23 mouse cellular contexts compared by ENCODE assay signal in the genomic region with DNA sequence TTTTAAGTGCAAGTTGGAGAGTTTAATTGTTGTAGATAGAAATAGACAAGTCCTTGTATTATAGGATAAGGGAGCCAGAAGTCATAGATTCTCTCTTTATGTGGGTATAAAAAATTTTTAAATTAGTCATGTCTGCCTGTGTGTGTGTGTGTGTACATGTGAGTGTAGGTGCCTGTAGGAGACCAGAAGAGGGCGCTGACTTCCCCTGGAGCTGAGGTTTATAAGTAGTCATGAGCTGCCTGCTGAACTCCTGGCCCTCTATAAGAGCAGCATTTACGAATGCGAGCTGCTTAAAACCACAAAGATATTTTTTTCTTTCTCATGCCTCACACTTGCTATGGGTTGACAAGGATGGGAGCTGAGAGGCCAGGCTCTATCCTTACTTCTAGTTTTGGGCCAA.
"Had no signal": no experiment of that assay in that cellular context is flagged by ENCODE, and none has a peak within 500 bp of the region (broad histone marks: within the 10 kb centered on the region; RNA-seq: fewer than 3 reads in every experiment).

No protein-coding gene starts in this region.

- H3K4me3 ChIP-seq: heart, adult 2 months; heart, embryonic 12.5 days; hindbrain, embryonic 13.5 days; hindbrain, embryonic 15.5 days; kidney, embryonic 15.5 days; limb, embryonic 13.5 days; limb, embryonic 15.5 days; liver, embryonic 12.5 days had no signal

- DNase-seq: gastrocnemius, postnatal 14 days; gastrocnemius, postnatal 36 days; heart, adult 11 months; heart, adult 2 months; heart, postnatal 14 days; heart, postnatal 36 days; kidney, adult 11 months; kidney, adult 2 months; kidney, adult 9 months; kidney, postnatal 14 days; kidney, postnatal 36 days; left cerebral cortex, postnatal 4 days; lung, adult 18-20 months had no signal

- H3K36me3 ChIP-seq: heart, embryonic 12.5 days; hindbrain, embryonic 13.5 days; hindbrain, embryonic 15.5 days; kidney, embryonic 15.5 days; limb, embryonic 13.5 days; limb, embryonic 15.5 days; liver, embryonic 12.5 days had no signal

- H3K9me3 ChIP-seq: hindbrain, embryonic 15.5 days; limb, embryonic 15.5 days had no signal

- H3K27me3 ChIP-seq: heart, embryonic 12.5 days; hindbrain, embryonic 13.5 days; hindbrain, embryonic 15.5 days; kidney, embryonic 15.5 days; limb, embryonic 13.5 days; limb, embryonic 15.5 days; liver, embryonic 12.5 days had no signal

- H3K27ac ChIP-seq: heart, adult 2 months; hindbrain, embryonic 13.5 days; hindbrain, embryonic 15.5 days; hindbrain, postnatal 0 days; kidney, embryonic 15.5 days; kidney, postnatal 0 days; limb, embryonic 13.5 days; limb, embryonic 15.5 days; liver, embryonic 12.5 days; liver, embryonic 14.5 days had no signal

- H3K4me1 ChIP-seq: heart, embryonic 12.5 days; hindbrain, embryonic 15.5 days; kidney, embryonic 15.5 days; limb, embryonic 13.5 days; limb, embryonic 15.5 days; liver, embryonic 12.5 days had no signal

- H3K9ac ChIP-seq: heart, embryonic 12.5 days; hindbrain, embryonic 13.5 days; hindbrain, embryonic 15.5 days; kidney, embryonic 15.5 days; limb, embryonic 13.5 days; limb, embryonic 15.5 days; liver, embryonic 12.5 days; liver, embryonic 14.5 days had no signal
